Mouse (Mus musculus): ENCODE results near the gene Arhgef5.
"Not testable (repeated sequence)": the region's sequence is repeated elsewhere in the genome, so short reads cannot be mapped to it uniquely, and the experiment has no call there.

The Arhgef5 gene

DNA sequence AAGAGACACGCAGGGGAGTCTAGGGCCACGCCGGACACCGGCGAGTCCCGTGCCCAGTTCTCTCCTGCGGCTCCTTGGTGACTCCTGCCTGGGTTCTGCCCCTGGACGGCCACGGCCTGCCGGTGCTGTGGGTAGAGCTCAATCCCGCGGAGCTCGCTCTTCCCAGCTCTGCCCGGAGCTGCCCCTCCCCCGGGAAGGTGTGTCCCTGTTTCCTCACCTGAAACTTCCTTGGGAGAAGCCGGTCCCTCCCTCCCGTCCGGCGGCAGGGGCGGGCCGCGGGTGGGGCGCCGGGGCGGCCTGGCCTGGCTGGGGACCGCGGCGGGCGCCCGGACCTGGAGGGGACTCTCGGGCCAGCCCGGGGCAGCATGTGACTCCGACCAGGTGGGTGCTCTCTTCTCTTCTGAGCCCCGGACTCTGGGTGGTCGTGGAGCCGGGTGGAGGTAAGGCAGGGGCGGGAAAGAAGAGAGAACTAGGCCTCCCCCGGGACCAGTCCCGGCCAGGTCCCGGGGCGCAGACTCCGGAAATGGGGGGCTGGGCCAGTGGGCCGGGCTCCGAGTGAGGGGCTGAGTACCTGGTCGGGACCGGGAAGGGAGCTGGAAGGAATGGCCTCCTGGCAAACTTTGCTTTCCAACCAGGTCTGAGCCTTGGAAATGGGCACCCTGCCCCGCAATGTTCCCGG lies at the start of gene Arhgef5:
TSS of gene Arhgef5 (plus strand) at position 220 of the 679 bp plus-strand sequence.
- peak in 1 of 2 experiments; percentile 8 for DNase-seq (ENCODE audit: low spot score in 2 of 2)

DNA sequence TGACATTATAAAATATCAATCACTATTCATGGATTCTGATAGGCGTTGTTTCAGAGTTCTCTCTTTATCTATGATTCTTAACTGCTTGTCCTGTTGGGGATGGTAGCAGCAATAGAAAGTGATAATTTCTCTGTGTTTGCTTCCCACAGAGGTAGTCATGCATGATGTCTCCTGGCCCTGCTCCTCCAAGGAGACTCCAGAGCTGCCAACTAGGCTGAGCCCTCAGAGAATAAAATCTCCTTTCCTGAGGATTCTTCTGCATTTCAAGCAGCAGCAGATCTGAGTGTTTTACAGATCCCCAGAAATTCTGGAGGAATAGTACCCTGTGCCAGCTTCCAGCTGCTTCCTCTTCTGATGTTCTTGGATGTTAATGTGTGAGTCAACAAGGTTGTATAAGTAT lies 34.1 kb upstream of the Arhgef5 start, which contains the start of gene Olfr47:
TSS of gene Olfr47 (plus strand) at position 275 of the 400 bp plus-strand sequence.
- not testable (repeated sequence) for DNase-seq (ENCODE audit: low spot score in 2 of 2)

- DNase-seq (ENCODE audit: low spot score in 2 of 2): no peak
These were observed 23.3 kb upstream of the Arhgef5 start for GRCm38 (mm10) chr6:43242061-43242460.

DNA sequence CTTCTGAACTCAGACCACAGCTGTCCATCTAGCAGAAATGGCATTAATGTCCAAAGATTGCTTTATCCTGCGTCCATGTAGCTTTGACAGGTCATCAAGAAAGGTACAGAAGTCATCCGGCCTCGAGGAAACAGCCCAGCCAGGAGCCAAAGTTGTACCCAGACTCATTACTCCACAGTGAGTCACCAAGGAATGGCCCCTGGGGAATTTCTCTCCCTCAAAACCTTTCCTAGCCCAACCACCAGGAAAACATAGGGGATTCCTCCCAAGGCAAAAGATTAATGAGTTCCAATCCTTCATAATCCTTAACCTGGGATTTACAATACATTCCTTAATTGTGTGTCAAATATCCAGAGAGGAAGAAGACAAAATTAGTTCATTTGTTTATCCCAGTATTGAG lies 18.0 kb upstream of the Arhgef5 start:
- no peak for DNase-seq (ENCODE audit: low spot score in 2 of 2)

DNA sequence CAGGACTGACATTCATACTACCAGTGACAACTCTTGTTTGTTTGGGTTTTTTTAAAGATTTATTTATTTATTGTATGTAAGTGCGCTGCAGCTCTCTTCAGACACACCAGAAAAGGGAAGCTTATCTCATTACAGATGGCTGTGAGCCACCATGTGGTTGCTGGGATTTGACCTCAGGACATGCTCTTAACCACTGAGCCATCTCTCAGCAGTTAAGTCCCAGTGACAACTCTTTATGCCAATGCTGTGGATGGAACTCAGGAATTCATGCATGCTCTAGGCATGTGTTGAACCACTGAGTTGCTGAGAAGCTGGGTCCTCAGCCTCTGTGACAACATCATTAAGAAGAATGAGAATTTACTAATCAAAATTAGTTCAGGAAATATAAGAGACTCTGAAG lies 12.4 kb upstream of the Arhgef5 start:
- no peak for DNase-seq (ENCODE audit: low spot score in 2 of 2)

DNA sequence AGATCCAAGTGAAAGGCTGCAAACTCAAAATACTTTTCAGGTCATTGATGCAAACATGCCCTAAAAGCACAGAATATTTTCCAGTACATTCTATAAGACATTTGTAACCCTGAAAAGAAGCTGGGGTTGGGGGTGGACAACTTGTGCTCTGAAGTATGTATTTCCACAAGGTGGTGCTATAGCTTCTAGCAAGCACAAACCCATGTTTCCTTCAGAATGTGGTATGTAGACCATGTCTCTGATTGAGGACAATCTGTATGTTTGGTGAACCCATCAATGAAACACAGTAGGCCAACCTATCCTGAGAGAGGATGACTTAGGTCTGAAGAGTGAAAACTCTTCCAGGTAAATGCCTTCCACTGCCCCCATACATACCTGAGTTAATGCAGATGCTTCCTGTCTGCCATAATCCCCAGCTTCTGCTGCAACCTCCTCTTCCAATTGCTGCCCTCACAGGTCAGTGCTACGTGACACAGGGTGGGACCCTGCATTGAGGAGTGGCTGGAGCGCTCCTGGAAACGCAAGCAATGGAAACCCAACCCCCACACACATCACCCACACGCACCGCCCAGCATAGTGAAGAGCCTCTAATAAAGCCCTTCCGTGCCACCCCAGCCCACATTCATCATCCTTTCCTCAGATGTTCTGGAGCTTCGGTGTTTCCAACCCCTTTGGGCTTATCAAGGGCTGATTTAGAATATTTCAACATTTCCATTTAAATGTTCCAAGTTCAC lies 11.0 kb upstream of the Arhgef5 start:
- DNase-seq (ENCODE audit: low spot score in 2 of 2): no peak

- no peak for DNase-seq (ENCODE audit: low spot score in 2 of 2)
These were observed 4.6 kb upstream of the Arhgef5 start for GRCm38 (mm10) chr6:43260756-43261155.

DNA sequence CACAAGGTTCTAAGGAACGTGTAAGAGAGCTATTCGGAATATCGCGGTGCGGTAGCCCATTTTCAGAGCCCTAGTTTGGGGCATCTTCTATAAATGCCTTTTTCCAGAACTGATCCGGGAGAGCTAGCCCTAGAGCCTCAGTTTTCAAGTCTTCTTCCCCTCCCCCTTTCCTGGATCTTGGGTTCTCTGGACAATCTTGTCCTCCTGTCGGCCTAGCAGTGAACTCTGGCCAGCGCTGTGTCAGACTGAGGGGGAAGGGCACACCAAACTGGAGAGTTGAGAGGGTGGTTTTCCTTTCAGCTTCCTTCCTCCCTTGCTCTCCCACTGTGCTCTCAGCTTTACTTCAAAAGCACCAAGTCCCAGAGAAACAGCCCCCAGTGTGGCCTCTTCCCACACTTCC lies 974 bp downstream of the Arhgef5 start:
- no peak for DNase-seq (ENCODE audit: low spot score in 2 of 2)

DNA sequence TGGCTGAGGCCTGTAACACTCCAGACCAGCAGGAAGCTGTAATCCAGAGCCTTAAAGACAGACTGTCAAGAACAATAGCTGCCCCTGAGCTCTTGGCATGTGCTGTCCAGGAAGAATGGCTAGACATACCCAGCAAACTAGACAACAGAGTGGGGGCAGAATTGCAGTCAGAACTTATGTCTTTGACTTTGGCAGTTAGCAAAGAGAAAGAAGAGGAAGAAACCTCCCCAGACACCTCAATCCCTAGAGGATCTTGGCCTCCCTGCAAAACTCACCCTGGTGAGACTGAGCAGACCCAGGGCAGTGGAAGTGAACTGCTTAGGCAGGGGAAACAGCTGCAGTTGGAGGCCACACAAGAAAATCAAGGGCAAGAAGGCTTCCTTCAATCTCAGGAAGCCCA lies 7.2 kb downstream of the Arhgef5 start:
- DNase-seq (ENCODE audit: low spot score in 2 of 2): no peak

GRCm38 (mm10) chr6:43274123-43274522 lies 8.7 kb downstream of the Arhgef5 start:
- DNase-seq (ENCODE audit: low spot score in 2 of 2): no peak

DNA sequence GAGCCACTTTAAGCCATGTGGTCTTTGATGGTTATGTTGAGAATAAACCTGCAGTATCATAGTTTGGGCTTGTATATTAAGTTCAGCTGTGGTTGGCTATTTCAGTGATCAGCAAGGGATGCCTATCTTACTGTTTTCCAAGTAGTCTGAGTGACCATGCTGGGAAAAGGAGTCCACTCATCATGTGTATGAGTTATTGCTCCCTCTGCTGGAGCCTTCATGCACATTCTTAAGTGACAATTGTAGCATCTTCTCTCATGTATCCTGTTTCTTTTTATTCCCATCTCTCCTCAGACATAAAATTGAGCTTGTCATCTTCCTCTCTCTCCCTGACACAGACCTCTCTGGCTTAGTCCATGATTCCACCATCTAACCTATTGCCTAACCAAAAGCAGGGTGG lies 12.9 kb downstream of the Arhgef5 start:
- no peak for DNase-seq (ENCODE audit: low spot score in 2 of 2)

GRCm38 (mm10) chr6:43280481-43280880 lies 15.1 kb downstream of the Arhgef5 start:
- no peak for DNase-seq (ENCODE audit: low spot score in 2 of 2)

GRCm38 (mm10) chr6:43292041-43292440 lies 26.7 kb downstream of the Arhgef5 start:
- DNase-seq (ENCODE audit: low spot score in 2 of 2): no peak

GRCm38 (mm10) chr6:43292471-43293076 lies 27.2 kb downstream of the Arhgef5 start:
- no peak for DNase-seq (ENCODE audit: low spot score in 2 of 2)

DNA sequence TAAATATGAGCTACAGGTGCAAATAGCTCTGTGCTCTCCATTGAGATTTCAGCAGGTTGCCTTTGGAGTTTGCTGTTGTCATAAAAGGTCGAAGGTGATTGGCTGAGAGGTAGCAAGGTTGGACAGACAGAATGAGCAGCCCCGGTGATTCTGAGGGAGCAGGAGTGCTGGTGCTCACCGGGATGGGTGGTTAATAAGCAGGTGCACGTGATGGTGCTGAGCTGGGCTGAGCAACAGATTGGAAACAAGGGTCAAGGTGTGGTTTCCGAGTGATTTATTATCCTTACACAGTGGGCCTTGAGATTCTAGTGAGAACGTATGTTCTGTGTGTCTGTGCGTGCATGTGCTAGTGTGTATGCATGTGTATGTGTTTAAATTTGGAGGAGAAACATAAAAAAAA lies 27.8 kb downstream of the Arhgef5 start:
- no peak for DNase-seq (ENCODE audit: low spot score in 2 of 2)

GRCm38 (mm10) chr6:43295908-43296307 lies 30.5 kb downstream of the Arhgef5 start:
- no peak for DNase-seq (ENCODE audit: low spot score in 2 of 2)

DNA sequence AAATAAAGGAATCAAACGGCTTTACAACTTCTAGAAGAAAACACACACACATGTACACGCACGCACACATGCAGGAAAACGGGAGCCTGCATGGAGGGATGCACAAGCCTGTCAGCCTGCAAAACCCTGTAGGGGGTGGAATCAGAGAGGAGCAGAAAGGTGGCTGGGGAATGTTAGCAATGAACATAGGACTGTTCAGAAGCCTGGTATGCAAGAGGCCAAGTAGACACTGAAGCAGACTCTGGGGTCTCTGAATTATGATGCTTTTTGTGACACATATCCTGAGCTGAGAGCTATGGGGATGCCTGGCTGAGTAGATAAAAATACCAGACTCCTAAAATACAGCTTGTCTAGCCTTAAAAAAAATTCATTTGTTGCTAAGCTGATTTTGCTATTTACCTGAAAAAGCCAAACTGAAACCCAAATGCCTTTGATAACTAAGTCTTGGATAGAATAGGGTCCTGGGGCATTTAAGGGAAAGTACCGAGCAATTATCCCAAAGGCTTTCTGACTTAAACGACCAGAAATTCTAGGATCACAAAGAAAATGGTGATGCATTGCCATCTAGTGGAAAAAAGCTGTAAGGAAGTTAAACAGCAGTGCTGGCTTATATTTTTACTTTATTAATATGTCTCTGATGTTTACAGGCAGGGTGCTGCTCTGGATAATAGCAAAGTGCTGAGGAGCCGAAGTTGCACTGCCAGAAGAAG lies 31.6 kb downstream of the Arhgef5 start:
- no peak for DNase-seq (ENCODE audit: low spot score in 2 of 2)

- no peak for DNase-seq (ENCODE audit: low spot score in 2 of 2)
These were observed 32.1 kb downstream of the Arhgef5 start for GRCm38 (mm10) chr6:43297508-43297850.

- DNase-seq (ENCODE audit: low spot score in 2 of 2): no peak
These were observed 44.1 kb downstream of the Arhgef5 start, which contains the start of gene Nobox for GRCm38 (mm10) chr6:43309454-43309853. Nobox (minus strand) TSS chr6:43309554.

- DNase-seq (ENCODE audit: low spot score in 2 of 2): no peak
These were observed 44.7 kb downstream of the Arhgef5 start for GRCm38 (mm10) chr6:43310071-43310470.

DNA sequence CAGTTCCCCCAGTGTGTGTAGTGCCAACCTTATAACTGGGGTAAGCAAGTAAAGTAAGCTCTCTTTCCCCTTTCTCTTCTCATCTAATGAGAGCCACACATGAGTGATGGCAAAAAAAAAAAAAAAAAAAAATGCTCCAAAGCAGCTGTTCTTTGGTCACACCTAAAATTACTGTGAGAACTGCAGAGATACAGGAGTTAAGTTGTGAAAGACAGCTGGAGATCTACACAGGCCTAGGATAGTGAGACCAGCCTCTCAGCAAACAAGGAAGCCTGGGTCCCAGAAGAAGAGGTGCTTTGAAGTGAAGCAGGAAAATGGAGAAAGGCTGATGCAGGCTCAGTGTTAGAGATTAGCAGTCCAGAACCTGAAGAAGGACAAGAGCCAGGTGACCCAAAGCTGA lies 47.2 kb downstream of the Arhgef5 start:
- no peak for DNase-seq (ENCODE audit: low spot score in 2 of 2)

DNA sequence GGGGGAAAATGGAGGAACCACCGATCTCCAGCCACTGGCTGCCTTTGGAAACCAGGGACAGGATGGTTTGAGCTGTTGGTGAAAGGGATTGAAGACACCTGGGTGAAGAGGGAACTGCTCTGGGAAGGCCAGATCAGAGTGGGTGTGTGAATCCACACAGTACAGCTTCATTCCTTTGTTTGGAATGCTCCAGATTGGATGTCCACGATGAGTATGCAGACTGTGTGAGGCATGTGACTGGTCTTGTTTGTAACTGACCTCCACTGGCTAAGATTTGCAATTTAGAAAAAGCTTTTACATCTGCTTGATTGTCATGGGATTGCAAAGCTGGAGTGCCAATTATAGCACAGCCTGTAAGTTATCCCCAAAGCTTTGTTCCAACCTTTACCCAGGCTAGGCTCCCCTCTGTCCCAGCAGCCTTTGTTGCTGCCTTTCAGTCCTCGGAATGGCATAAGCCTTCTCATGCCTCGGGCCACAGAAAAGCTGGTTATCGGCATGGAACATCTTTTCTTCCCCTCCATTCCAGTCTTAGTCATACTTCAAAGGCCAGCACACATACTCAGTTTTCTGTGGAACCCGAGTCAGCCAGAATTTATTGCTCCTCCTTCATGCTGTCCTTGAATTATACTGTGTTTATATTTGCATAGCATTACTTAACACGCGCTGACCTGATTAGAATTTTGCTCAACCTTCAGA lies 47.7 kb downstream of the Arhgef5 start:
- no peak for DNase-seq (ENCODE audit: low spot score in 2 of 2)
